Mouse (Mus musculus): ENCODE data around the gene Mymx. TPM values are rescaled to one million over a fixed set of nuclear protein-coding genes. Genes with fewer than 3 reads are reported as not detected.

The Mymx gene
- polyA plus RNA-seq, 1 experiment from 2014 or later = 0.40 TPM

- ATAC-seq (ENCODE audit: insufficient read depth, low FRiP score, low read depth) = no peak
- Histone ChIP-seq H3K4me3 (replicated peaks) (no peak overlapping the region), H3K4me2 (no peak overlapping the region), H3K9ac (0 out of 2 replicates have a peak overlapping the region, but pooled peaks have one; percentile 1), H3K27ac (no peak overlapping the region), H3K27me3 (replicated peaks) (peaks cover 7% of the 10 kb centered on the region), H3K4me1 (peaks cover 20% of the 10 kb centered on the region), H3K9me3 (no peaks in the 10 kb centered on the region), H3K36me3 (no peaks in the 10 kb centered on the region)
- WGBS = 60% methylated on average over 1 of the region's 1 CpGs
Measured at GRCm38 (mm10) chr17:45554420-45554819, 47.5 kb downstream of the Mymx start.

DNA sequence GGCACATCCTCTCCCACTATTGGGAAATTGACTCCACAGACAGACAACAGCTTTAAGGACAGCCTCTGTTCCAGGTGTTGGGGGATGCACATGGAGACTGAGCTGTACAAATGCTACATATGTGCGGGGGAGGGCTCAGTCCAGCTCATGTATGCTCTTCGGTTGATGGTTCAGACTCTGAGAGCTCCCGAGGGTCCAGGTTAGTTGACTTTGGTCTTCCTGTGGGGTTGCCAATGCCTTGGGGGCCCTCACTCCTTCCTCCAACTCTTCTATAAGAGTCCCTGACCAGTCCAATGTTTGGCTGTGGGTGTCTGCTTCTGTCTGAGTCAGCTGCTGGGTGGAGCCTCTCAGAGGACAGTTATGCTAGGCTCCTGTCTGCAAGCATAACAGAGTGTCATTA, 48.8 kb downstream of the Mymx start:
- ATAC-seq (ENCODE audit: insufficient read depth, low FRiP score, low read depth) = no peak
- Histone ChIP-seq H3K4me2 (no peak overlapping the region), H3K27me3 (replicated peaks) (peaks cover 15% of the 10 kb centered on the region)

DNA sequence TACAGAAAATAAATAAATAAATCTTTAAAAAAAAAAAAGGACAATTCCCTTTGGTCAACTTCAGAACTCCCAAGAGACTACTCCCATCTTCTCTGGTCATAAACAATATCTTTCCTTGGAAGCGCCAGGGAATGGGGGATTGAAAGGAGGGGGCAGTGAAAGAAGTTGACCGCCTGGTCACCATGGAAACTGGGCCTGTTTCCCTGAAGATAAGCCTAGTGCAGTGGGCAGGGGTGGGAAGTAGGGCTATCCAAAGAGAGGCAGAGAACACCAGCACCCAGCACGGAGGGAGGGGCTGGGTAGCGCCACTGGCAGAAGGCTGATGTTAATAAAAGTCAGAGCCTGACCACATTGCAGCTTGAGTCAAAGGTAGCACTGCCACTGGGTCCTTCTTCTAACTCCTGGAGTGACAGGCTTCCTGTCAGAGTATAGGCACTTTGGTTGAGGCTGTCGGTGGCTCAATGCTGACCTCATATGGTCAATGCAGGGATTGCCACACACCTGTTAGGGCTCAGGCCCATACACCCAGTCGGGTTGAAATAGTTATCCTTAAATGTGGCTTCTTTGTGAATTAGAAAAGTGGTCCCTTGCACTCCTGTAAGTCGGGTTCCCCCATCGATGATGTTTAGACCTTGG, 50.0 kb downstream of the Mymx start:
- WGBS = 4% methylated on average over 8 of the region's 8 CpGs
- no peak overlapping the region for H3K9ac ChIP-seq
- H3K27me3 ChIP-seq (replicated peaks) = peaks cover 22% of the 10 kb centered on the region
- H3K9me3 ChIP-seq = no peaks in the 10 kb centered on the region
- no peak overlapping the region for H3K27ac ChIP-seq
- no peak overlapping the region for H3K4me3 ChIP-seq (replicated peaks)
- H3K36me3 ChIP-seq = no peaks in the 10 kb centered on the region
- peaks cover 26% of the 10 kb centered on the region for H3K4me1 ChIP-seq
- no peak for ATAC-seq (ENCODE audit: insufficient read depth, low FRiP score, low read depth)
- no peak overlapping the region for H3K4me2 ChIP-seq

More for the DNA sequence above, 48.8 kb downstream of the Mymx start:
- Histone ChIP-seq H3K27ac (no peak overlapping the region), H3K36me3 (no peaks in the 10 kb centered on the region), H3K4me1 (peaks cover 26% of the 10 kb centered on the region), H3K9me3 (no peaks in the 10 kb centered on the region), H3K9ac (no peak overlapping the region), H3K4me3 (replicated peaks) (no peak overlapping the region)
- 83% methylated on average over 3 of the region's 3 CpGs for WGBS

DNA sequence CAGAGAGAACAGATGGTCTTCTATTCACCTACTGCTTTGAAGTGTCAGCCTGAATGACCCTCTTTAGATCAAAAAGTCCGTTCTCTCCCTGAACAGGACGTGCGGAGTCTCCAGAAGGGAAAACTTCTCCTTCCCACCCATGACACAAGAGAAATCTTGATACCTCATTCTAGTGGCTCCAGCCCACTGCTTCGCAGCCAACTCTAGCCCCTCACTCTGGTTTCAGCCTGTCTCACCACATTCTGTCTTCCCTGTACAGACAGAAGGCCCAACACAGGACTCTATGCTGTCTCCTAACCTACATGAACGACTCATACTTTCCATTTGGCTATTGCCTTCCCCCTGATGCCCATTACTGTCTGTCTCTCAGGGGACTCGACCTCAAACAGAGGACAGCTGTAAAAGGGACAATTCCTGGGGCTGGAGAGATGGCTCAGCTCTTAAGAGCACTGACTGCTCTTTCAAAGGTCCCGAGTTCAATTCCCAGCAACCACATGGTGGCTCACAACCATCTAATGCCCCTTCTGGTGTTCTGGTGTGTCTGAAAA, 50.6 kb downstream of the Mymx start:
- Histone ChIP-seq H3K4me1 (peaks cover 23% of the 10 kb centered on the region), H3K9ac (no peak overlapping the region), H3K4me2 (no peak overlapping the region), H3K9me3 (no peaks in the 10 kb centered on the region), H3K4me3 (replicated peaks) (no peak overlapping the region), H3K36me3 (no peaks in the 10 kb centered on the region), H3K27me3 (replicated peaks) (peaks cover 24% of the 10 kb centered on the region), H3K27ac (no peak overlapping the region)
- 62% methylated on average over 7 of the region's 7 CpGs for WGBS
- ATAC-seq (ENCODE audit: insufficient read depth, low FRiP score, low read depth) = no peak

Other genes starting within 250 kb of the Mymx start
- gene Cdc5l, start 168.4 kb downstream of the Mymx start, polyA plus RNA-seq (2015; fragmentation: Nextera tagmentation; extraction: Ambion mirVana) = 55.7 and 59.0 TPM in 2 replicates
- 0.15 and 0.30 TPM in 2 replicates for gene Spats1, start 126.7 kb downstream of the Mymx start, polyA plus RNA-seq (2015; fragmentation: Nextera tagmentation; extraction: Ambion mirVana)
- gene Aars2, start 95.3 kb downstream of the Mymx start, polyA plus RNA-seq (2015; fragmentation: Nextera tagmentation; extraction: Ambion mirVana) = 17.2 and 17.7 TPM in 2 replicates
- 0.12 and 0.36 TPM in 2 replicates for gene Tcte1, start 78.7 kb downstream of the Mymx start, polyA plus RNA-seq (2015; fragmentation: Nextera tagmentation; extraction: Ambion mirVana)
- 2.3 and 2.5 TPM in 2 replicates for gene Tmem151b, start 52.4 kb downstream of the Mymx start, polyA plus RNA-seq (2015; fragmentation: Nextera tagmentation; extraction: Ambion mirVana)
- gene Nfkbie, start 46.4 kb downstream of the Mymx start, polyA plus RNA-seq (2015; fragmentation: Nextera tagmentation; extraction: Ambion mirVana) = 4.3 and 4.4 TPM in 2 replicates
- 115 and 131 TPM in 2 replicates for gene Slc35b2, start 38.2 kb downstream of the Mymx start, polyA plus RNA-seq (2015; fragmentation: Nextera tagmentation; extraction: Ambion mirVana)
- 1,532 and 1,551 TPM in 2 replicates for gene Hsp90ab1, start 28.8 kb downstream of the Mymx start, polyA plus RNA-seq (2015; fragmentation: Nextera tagmentation; extraction: Ambion mirVana)
- gene Slc29a1, start 2.5 kb downstream of the Mymx start, polyA plus RNA-seq (2015; fragmentation: Nextera tagmentation; extraction: Ambion mirVana) = 83.4 and 88.9 TPM in 2 replicates
- 0.26 and 0.41 TPM in 2 replicates for gene Capn11, start 57.2 kb upstream of the Mymx start, polyA plus RNA-seq (2015; fragmentation: Nextera tagmentation; extraction: Ambion mirVana)
- 145 and 154 TPM in 2 replicates for gene Mrpl14, start 84.2 kb upstream of the Mymx start, polyA plus RNA-seq (2015; fragmentation: Nextera tagmentation; extraction: Ambion mirVana)
- 39.8 and 43.3 TPM in 2 replicates for gene Tmem63b, start 84.8 kb upstream of the Mymx start, polyA plus RNA-seq (2015; fragmentation: Nextera tagmentation; extraction: Ambion mirVana)
- gene 1600014C23Rik, start 131.7 kb upstream of the Mymx start, polyA plus RNA-seq (2015; fragmentation: Nextera tagmentation; extraction: Ambion mirVana) = not detected in 2 replicates